Mouse (Mus musculus) heart, embryonic 11.5 days (tissue): Measurements from ENCODE around the gene B430305J03Rik. TPM values are rescaled to one million over a fixed set of nuclear protein-coding genes. Genes with fewer than 3 reads are reported as not detected.

ENCODE experiments used
- ATAC-seq: fragments of 200-750 bp; cut with Nextera tagmentation; replicated peaks from 2 replicates; pipeline ENCODE4 v1.8.0; 2017; ENCODE audit warnings: moderate library complexity; ENCODE audit not compliant: insufficient number of reproducible peaks, low FRiP score, low TSS enrichment
- H3K27ac ChIP-seq: fragments of 300-500 bp; sonication (generic); 2 replicates; pipeline ENCODE4 v1.5.1; 2014; ENCODE audit warnings: mild to moderate bottlenecking, low read depth, low read length
- H3K27me3 ChIP-seq: fragments of 300-500 bp; sonication (generic); 2 replicates; pipeline ENCODE4 v1.6.1; 2014; ENCODE audit warnings: mild to moderate bottlenecking, low read length, mixed read lengths; ENCODE audit not compliant: control insufficient read depth, insufficient read depth
- H3K36me3 ChIP-seq: fragments of 300-500 bp; sonication (generic); 2 replicates; pipeline ENCODE4 v1.6.1; 2014; ENCODE audit warnings: mild to moderate bottlenecking, low read length, moderate library complexity, mixed read lengths; ENCODE audit not compliant: control insufficient read depth, insufficient read depth
- H3K4me1 ChIP-seq: fragments of 300-500 bp; sonication (generic); 2 replicates; pipeline ENCODE4 v1.6.1; 2014; ENCODE audit warnings: low read length; ENCODE audit not compliant: control insufficient read depth, insufficient read depth
- H3K4me2 ChIP-seq: fragments of 300-500 bp; sonication (generic); 2 replicates; pipeline ENCODE4 v1.6.1; 2014; ENCODE audit warnings: mild to moderate bottlenecking, moderate library complexity
- H3K4me3 ChIP-seq: fragments of 300-500 bp; sonication (generic); 2 replicates; pipeline ENCODE4 v1.5.1; 2014; ENCODE audit warnings: low read depth, low read length
- H3K9ac ChIP-seq: fragments of 300-500 bp; sonication (generic); 2 replicates; pipeline ENCODE4 v1.6.1; 2014; ENCODE audit warnings: mild to moderate bottlenecking, low read depth, low read length, moderate library complexity
- H3K9me3 ChIP-seq: fragments of 300-500 bp; sonication (generic); replicated peaks from 2 replicates; pipeline ENCODE4 v1.6.1; 2016; ENCODE audit warnings: low read length; ENCODE audit not compliant: control insufficient read depth
- WGBS: fragments of 180-500 bp; shearing (Covaris S2); extraction: QIAGEN DNeasy Blood & Tissue Kit; methylation state at CpG from one replicate; pipeline ENCODE4 v1.1.7; 2014; ENCODE audit not compliant: insufficient replicate concordance; 5-methylcytosine and 5-hydroxymethylcytosine counted together
- polyA plus RNA-seq: library from polyadenylated mRNA; unstranded; fragments of >200 nt; fragmentation: Nextera tagmentation; extraction: Ambion mirVana; gene quantifications from 2 replicates; pipeline ENCODE4 v1.2.1, GENCODE M21; 2014

Gene B430305J03Rik
- polyA plus RNA-seq: not detected in 2 replicates

GRCm38 (mm10) chr3:61365779-61366373 is at the start of gene B430305J03Rik:
Gene B430305J03Rik (minus strand): TSS chr3:61365951.
- peak within 1 kb of the TSS; percentile 69 for H3K27ac ChIP-seq
- ATAC-seq: no peak
- 0 out of 2 replicates have a peak, but pooled peaks cover 2% of the 10 kb centered on the region for H3K4me1 ChIP-seq
- H3K9ac ChIP-seq: peak within 1 kb of the TSS; percentile 86
- H3K36me3 ChIP-seq: no peaks in the 10 kb centered on the region
- WGBS: 5% methylated on average over 10 of the region's 10 CpGs
- no peaks in the 10 kb centered on the region for H3K27me3 ChIP-seq
- peak within 1 kb of the TSS; percentile 87 for H3K4me3 ChIP-seq
- H3K4me2 ChIP-seq: peak within 1 kb of the TSS; percentile 71
- no peaks in the 10 kb centered on the region for H3K9me3 ChIP-seq

- Histone ChIP-seq H3K4me2 (no peak overlapping the region), H3K27me3 (no peaks in the 10 kb centered on the region), H3K27ac (peak overlapping the region; percentile 54), H3K4me1 (no peaks in the 10 kb centered on the region), H3K4me3 (no peak overlapping the region), H3K9ac (no peak overlapping the region), H3K9me3 (no peaks in the 10 kb centered on the region), H3K36me3 (no peaks in the 10 kb centered on the region)
- WGBS: 50% methylated on average over 6 of the region's 6 CpGs
- ATAC-seq: no peak; the same call in 1 of the 2 replicates
These were observed 43.9 kb upstream of the B430305J03Rik start for GRCm38 (mm10) chr3:61409683-61410082.

GRCm38 (mm10) chr3:61406921-61407320 is 41.2 kb upstream of the B430305J03Rik start:
- Histone ChIP-seq H3K27ac (no peak overlapping the region), H3K4me3 (no peak overlapping the region), H3K9ac (no peak overlapping the region), H3K4me2 (no peak overlapping the region), H3K36me3 (no peaks in the 10 kb centered on the region), H3K9me3 (no peaks in the 10 kb centered on the region), H3K4me1 (no peaks in the 10 kb centered on the region), H3K27me3 (no peaks in the 10 kb centered on the region)
- 69% methylated on average over 4 of the region's 4 CpGs for WGBS
- ATAC-seq: no peak

GRCm38 (mm10) chr3:61400823-61401387 is 35.2 kb upstream of the B430305J03Rik start:
- Histone ChIP-seq H3K9ac (no peak overlapping the region), H3K27me3 (no peaks in the 10 kb centered on the region), H3K27ac (no peak overlapping the region), H3K4me3 (no peak overlapping the region), H3K36me3 (no peaks in the 10 kb centered on the region), H3K9me3 (no peaks in the 10 kb centered on the region), H3K4me1 (no peaks in the 10 kb centered on the region), H3K4me2 (no peak overlapping the region)
- ATAC-seq: no peak
- 39% methylated on average over 1 of the region's 1 CpGs for WGBS

- Histone ChIP-seq H3K36me3 (no peaks in the 10 kb centered on the region), H3K4me3 (no peak overlapping the region), H3K9me3 (no peaks in the 10 kb centered on the region), H3K9ac (no peak overlapping the region), H3K4me2 (no peak overlapping the region), H3K27me3 (no peaks in the 10 kb centered on the region), H3K4me1 (no peaks in the 10 kb centered on the region), H3K27ac (no peak overlapping the region)
- WGBS: 76% methylated on average over 2 of the region's 2 CpGs
- ATAC-seq: no peak
These were observed 31.0 kb upstream of the B430305J03Rik start for GRCm38 (mm10) chr3:61396728-61397127.

- Histone ChIP-seq H3K9me3 (no peaks in the 10 kb centered on the region), H3K27me3 (no peaks in the 10 kb centered on the region), H3K9ac (no peak overlapping the region), H3K4me2 (no peak overlapping the region), H3K4me3 (no peak overlapping the region), H3K27ac (no peak overlapping the region), H3K4me1 (no peaks in the 10 kb centered on the region), H3K36me3 (no peaks in the 10 kb centered on the region)
- WGBS: 81% methylated on average over 3 of the region's 3 CpGs
- no peak for ATAC-seq
These were observed 29.6 kb upstream of the B430305J03Rik start for GRCm38 (mm10) chr3:61395382-61395781.

GRCm38 (mm10) chr3:61393520-61393919 is 27.8 kb upstream of the B430305J03Rik start:
- 65% methylated on average over 3 of the region's 3 CpGs for WGBS
- Histone ChIP-seq H3K27me3 (no peaks in the 10 kb centered on the region), H3K4me1 (no peaks in the 10 kb centered on the region), H3K4me3 (no peak overlapping the region), H3K36me3 (no peaks in the 10 kb centered on the region), H3K9ac (no peak overlapping the region), H3K27ac (no peak overlapping the region), H3K4me2 (no peak overlapping the region), H3K9me3 (no peaks in the 10 kb centered on the region)
- ATAC-seq: no peak

GRCm38 (mm10) chr3:61392881-61393280 is 27.1 kb upstream of the B430305J03Rik start:
- 76% methylated on average over 1 of the region's 1 CpGs for WGBS
- no peaks in the 10 kb centered on the region for H3K4me1 ChIP-seq
- no peaks in the 10 kb centered on the region for H3K27me3 ChIP-seq
- no peaks in the 10 kb centered on the region for H3K36me3 ChIP-seq
- no peak overlapping the region for H3K4me2 ChIP-seq
- H3K27ac ChIP-seq: no peak overlapping the region
- no peak for ATAC-seq
- no peak overlapping the region for H3K4me3 ChIP-seq
- H3K9ac ChIP-seq: no peak overlapping the region
- H3K9me3 ChIP-seq: no peaks in the 10 kb centered on the region

GRCm38 (mm10) chr3:61391564-61391963 is 25.8 kb upstream of the B430305J03Rik start:
- no peaks in the 10 kb centered on the region for H3K27me3 ChIP-seq
- H3K4me3 ChIP-seq: no peak overlapping the region
- H3K4me1 ChIP-seq: no peaks in the 10 kb centered on the region
- no peaks in the 10 kb centered on the region for H3K9me3 ChIP-seq
- ATAC-seq: no peak
- no peak overlapping the region for H3K9ac ChIP-seq
- 53% methylated on average over 4 of the region's 4 CpGs for WGBS
- no peaks in the 10 kb centered on the region for H3K36me3 ChIP-seq
- H3K4me2 ChIP-seq: no peak overlapping the region
- H3K27ac ChIP-seq: no peak overlapping the region
